In the genomic region with DNA sequence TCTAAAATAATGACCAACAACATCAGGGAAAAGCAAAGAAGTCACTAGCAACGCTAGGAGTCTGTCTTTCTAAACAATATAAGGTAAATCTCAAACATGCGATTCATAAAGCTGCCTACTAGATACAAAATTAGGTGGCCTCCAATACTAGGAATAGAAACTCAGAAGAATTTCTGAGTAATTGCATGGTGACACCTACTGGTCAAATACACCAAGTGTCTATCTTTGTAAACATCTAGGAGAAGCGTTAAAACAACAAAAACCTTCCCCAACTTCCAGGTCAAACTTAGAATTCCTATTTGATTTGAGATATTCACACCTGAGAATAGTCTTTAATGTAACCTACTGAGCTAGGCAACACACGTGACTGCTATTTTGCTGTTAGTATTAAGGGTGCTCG, we compare ENCODE assay signal across 11 mouse cellular contexts. TPM values are rescaled to one million over a fixed set of nuclear protein-coding genes. Genes with fewer than 3 reads are reported as not detected.
DNase-seq lines count a peak whose midpoint lies in the region; ATAC-seq and TF ChIP-seq lines count a peak whose summit lies in the region.
"Had no signal": no experiment of that assay in that cellular context is flagged by ENCODE, and none has a peak within 500 bp of the region (broad histone marks: within the 10 kb centered on the region; RNA-seq: fewer than 3 reads in every experiment).

No protein-coding gene starts in this region.

- H3K27ac ChIP-seq in forebrain, embryonic 13.5 days: no peak overlapping the region
- H3K27ac ChIP-seq in forebrain, embryonic 11.5 days (ENCODE audit: low read depth, low read length): no peak overlapping the region
- no peak overlapping the region for H3K27ac ChIP-seq in forebrain, embryonic 16.5 days (ENCODE audit: low read length)

- ATAC-seq in forebrain, embryonic 13.5 days: peak; percentile 55; the same call in 1 of the 2 replicates
- ATAC-seq in forebrain, embryonic 11.5 days (replicated peaks; ENCODE audit: low FRiP score): no peak
- peak; percentile 70; the same call in 1 of the 2 replicates for ATAC-seq in forebrain, embryonic 16.5 days

- intact Hi-C loops in left cerebral cortex, postnatal 14 days (cut with DNase I): loop anchor here (1.0 kb wide), 1 partner anchor 508 kb away; no protein-coding TSS in a partner anchor

- no peak overlapping the region for H3K4me2 ChIP-seq in forebrain, embryonic 13.5 days
- H3K4me2 ChIP-seq in forebrain, embryonic 11.5 days (ENCODE audit: low read depth, low read length, severe bottlenecking): no peak overlapping the region
- no peak overlapping the region for H3K4me2 ChIP-seq in forebrain, embryonic 16.5 days (ENCODE audit: low read length)

- no peak for DNase-seq in forebrain, embryonic 11.5 days (ENCODE audit: low spot score)
- peak; percentile 34 to 52 for DNase-seq in left cerebral cortex, postnatal 14 days (ENCODE audit: low spot score in 2 of 2)
- DNase-seq in left cerebral cortex, adult 18-20 months (ENCODE audit: low spot score in 2 of 2): no peak
- no peak for DNase-seq in adrenal gland, postnatal 4 days (ENCODE audit: low spot score in 2 of 2)
- DNase-seq in spleen, postnatal 36 days (ENCODE audit: low spot score in 2 of 2): no peak
- DNase-seq: cerebellum, adult 11 months; kidney, adult 8-10 months; right cerebral cortex, adult 18-20 months had no signal

- no peaks in the 10 kb centered on the region for H3K9me3 ChIP-seq in forebrain, embryonic 13.5 days (replicated peaks)
- no peaks in the 10 kb centered on the region for H3K9me3 ChIP-seq in forebrain, embryonic 11.5 days (ENCODE audit: control insufficient read depth, low read length)
- H3K9me3 ChIP-seq in E14TG2a.4 (ENCODE audit: low read length): no peaks in the 10 kb centered on the region
- H3K9me3 ChIP-seq in forebrain, embryonic 16.5 days (ENCODE audit: control insufficient read depth, low read length): no peaks in the 10 kb centered on the region

- peaks cover 4% of the 10 kb centered on the region; the same call in 1 of the 2 replicates for H3K36me3 ChIP-seq in forebrain, embryonic 13.5 days (ENCODE audit: poor library complexity, severe bottlenecking)
- no peaks in the 10 kb centered on the region for H3K36me3 ChIP-seq in forebrain, embryonic 11.5 days (ENCODE audit: control insufficient read depth, insufficient read depth, low read length)
- H3K36me3 ChIP-seq in E14TG2a.4 (ENCODE audit: insufficient read depth, low read length): no peaks in the 10 kb centered on the region
- H3K36me3 ChIP-seq in forebrain, embryonic 16.5 days (ENCODE audit: control insufficient read depth, insufficient read depth): no peaks in the 10 kb centered on the region

- H3K27me3 ChIP-seq in forebrain, embryonic 13.5 days: no peaks in the 10 kb centered on the region
- H3K27me3 ChIP-seq in forebrain, embryonic 11.5 days (ENCODE audit: control insufficient read depth, insufficient read depth, low read length): no peaks in the 10 kb centered on the region
- peaks cover 8% of the 10 kb centered on the region; the same call in 1 of the 2 replicates for H3K27me3 ChIP-seq in E14TG2a.4 (ENCODE audit: insufficient read depth, low read length)
- H3K27me3 ChIP-seq in forebrain, embryonic 16.5 days (replicated peaks; ENCODE audit: control insufficient read depth, insufficient read depth, low read length): no peaks in the 10 kb centered on the region

- no peak overlapping the region for H3K4me3 ChIP-seq in forebrain, embryonic 13.5 days
- no peak overlapping the region for H3K4me3 ChIP-seq in forebrain, embryonic 11.5 days (ENCODE audit: low read depth, low read length)
- no peak overlapping the region for H3K4me3 ChIP-seq in E14TG2a.4 (replicated peaks; ENCODE audit: low read length)
- no peak overlapping the region for H3K4me3 ChIP-seq in forebrain, embryonic 16.5 days (replicated peaks; ENCODE audit: low read length)

- WGBS in forebrain, embryonic 13.5 days: 42% methylated on average over 5 of the region's 5 CpGs
- 41% methylated on average over 5 of the region's 5 CpGs for WGBS in forebrain, embryonic 11.5 days
- WGBS in forebrain, embryonic 16.5 days: 36% methylated on average over 5 of the region's 5 CpGs

- TF ChIP-seq CTCF in E14TG2a.4 (conservative IDR thresholded peaks at IDR 0.05; ENCODE audit: low read length): peak; percentile 39

- no peaks in the 10 kb centered on the region for H3K4me1 ChIP-seq in forebrain, embryonic 13.5 days
- no peaks in the 10 kb centered on the region for H3K4me1 ChIP-seq in forebrain, embryonic 11.5 days (replicated peaks; ENCODE audit: control insufficient read depth, insufficient read depth, low read length)
- peaks cover 15% of the 10 kb centered on the region for H3K4me1 ChIP-seq in E14TG2a.4 (replicated peaks; ENCODE audit: low read depth, low read length)
- no peaks in the 10 kb centered on the region for H3K4me1 ChIP-seq in forebrain, embryonic 16.5 days (replicated peaks; ENCODE audit: control insufficient read depth, insufficient read depth, low read length)

- no peak overlapping the region for H3K9ac ChIP-seq in forebrain, embryonic 13.5 days
- no peak overlapping the region for H3K9ac ChIP-seq in forebrain, embryonic 11.5 days (ENCODE audit: low read length)
- H3K9ac ChIP-seq in forebrain, embryonic 16.5 days (replicated peaks; ENCODE audit: low read depth, low read length): no peak overlapping the region

RNA-seq across cellular contexts. Expression of a gene that starts 24.4 kb away (rescaled TPM):
- 162 and 168 TPM in 2 replicates for polyA plus RNA-seq in forebrain, embryonic 13.5 days (2015; fragmentation: Nextera tagmentation; extraction: Ambion mirVana)
- polyA plus RNA-seq in forebrain, embryonic 11.5 days (2014; fragmentation: Nextera tagmentation; extraction: Ambion mirVana): 160 and 170 TPM in 2 replicates
- total RNA-seq in left cerebral cortex, postnatal 14 days (2021): 10 to 100 TPM; 46.8 to 51.8 TPM
- total RNA-seq in left cerebral cortex, adult 18-20 months (2021): 10 to 100 TPM; 51.2 to 52.5 TPM
- 150 and 156 TPM in 2 replicates for polyA plus RNA-seq in forebrain, embryonic 16.5 days (2015; fragmentation: Nextera tagmentation; extraction: Ambion mirVana)
- total RNA-seq in adrenal gland, postnatal 4 days (2021): 100 to 1,000 TPM; 101 to 112 TPM

Comparison
In these comparisons a context has a peak if more than half of its experiments do, and no peak if none do; other contexts are left out.
1. DNase-seq: peak in left cerebral cortex, postnatal 14 days (2 of 2); none in forebrain, embryonic 11.5 days (single experiment), left cerebral cortex, adult 18-20 months (0 of 2), adrenal gland, postnatal 4 days (0 of 2) and spleen, postnatal 36 days (0 of 2).